Mouse (Mus musculus) cortical plate, adult 2 months (tissue): ENCODE data around the gene Ccdc15. TPM values are rescaled to one million over a fixed set of nuclear protein-coding genes. Genes with fewer than 3 reads are reported as not detected.

Experiments used
- H3K27ac ChIP-seq: fragments of 200-500 bp; 2 replicates; pipeline ENCODE4 v1.5.1; 2012; ENCODE audit warnings: low read length, control low read depth, inconsistent platforms; ENCODE audit not compliant: insufficient read depth
- H3K4me1 ChIP-seq: fragments of 200-500 bp; 2 replicates; pipeline ENCODE4 v1.6.1; 2011; ENCODE audit warnings: low read length; ENCODE audit not compliant: control insufficient read depth, insufficient read depth
- H3K4me3 ChIP-seq: fragments of 200-500 bp; 2 replicates; pipeline ENCODE4 v1.5.1; 2011; ENCODE audit warnings: mild to moderate bottlenecking, low read length, control low read depth; ENCODE audit not compliant: insufficient read depth
- CTCF ChIP-seq: fragments of 200-500 bp; IDR thresholded peaks from 2 replicates; pipeline ENCODE4 v1.5.1; 2011; ENCODE audit warnings: mild to moderate bottlenecking, control low read depth, low read length; ENCODE audit not compliant: insufficient read depth; ENCODE audit errors: extremely low read depth
- POLR2A ChIP-seq: fragments of 200-500 bp; IDR thresholded peaks from 2 replicates; pipeline ENCODE4 v1.6.1; 2011; ENCODE audit warnings: mild to moderate bottlenecking, low read length, control low read depth; ENCODE audit not compliant: insufficient read depth; ENCODE audit errors: extremely low read depth
- polyA plus RNA-seq: library from polyadenylated mRNA; depleted of rRNA; stranded (reverse); fragments of >200 nt; gene quantifications from 2 replicates; pipeline ENCODE4 v1.2.3, GENCODE M21; 2012; rRNA removed

Gene Ccdc15
- polyA plus RNA-seq, 1 experiment = 1.5 TPM

DNA sequence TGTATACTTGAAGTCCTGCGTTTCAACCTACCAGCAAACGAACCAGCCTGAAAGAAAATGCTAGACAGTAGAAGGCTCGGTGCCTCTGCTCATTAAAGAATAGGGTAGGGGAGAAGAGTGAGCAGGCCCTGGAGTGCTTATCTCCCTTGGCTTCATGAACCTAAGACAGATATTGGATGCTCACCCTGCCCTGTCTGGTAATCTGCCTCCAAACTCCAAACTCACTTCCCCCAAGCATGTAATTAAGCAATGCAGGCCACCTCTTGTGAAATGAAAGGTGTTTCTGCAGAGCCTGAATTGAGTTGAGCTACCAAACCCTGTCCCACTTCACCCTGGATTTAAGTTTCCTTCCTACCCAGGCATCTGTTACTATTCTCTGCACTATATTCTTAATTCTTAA is 105.5 kb downstream of the Ccdc15 start:
- no peaks in the 10 kb centered on the region for H3K4me1 ChIP-seq
- no peak overlapping the region for H3K4me3 ChIP-seq
- no peak overlapping the region for H3K27ac ChIP-seq
- TF ChIP-seq CTCF = no peak
- no peak for TF ChIP-seq POLR2A

DNA sequence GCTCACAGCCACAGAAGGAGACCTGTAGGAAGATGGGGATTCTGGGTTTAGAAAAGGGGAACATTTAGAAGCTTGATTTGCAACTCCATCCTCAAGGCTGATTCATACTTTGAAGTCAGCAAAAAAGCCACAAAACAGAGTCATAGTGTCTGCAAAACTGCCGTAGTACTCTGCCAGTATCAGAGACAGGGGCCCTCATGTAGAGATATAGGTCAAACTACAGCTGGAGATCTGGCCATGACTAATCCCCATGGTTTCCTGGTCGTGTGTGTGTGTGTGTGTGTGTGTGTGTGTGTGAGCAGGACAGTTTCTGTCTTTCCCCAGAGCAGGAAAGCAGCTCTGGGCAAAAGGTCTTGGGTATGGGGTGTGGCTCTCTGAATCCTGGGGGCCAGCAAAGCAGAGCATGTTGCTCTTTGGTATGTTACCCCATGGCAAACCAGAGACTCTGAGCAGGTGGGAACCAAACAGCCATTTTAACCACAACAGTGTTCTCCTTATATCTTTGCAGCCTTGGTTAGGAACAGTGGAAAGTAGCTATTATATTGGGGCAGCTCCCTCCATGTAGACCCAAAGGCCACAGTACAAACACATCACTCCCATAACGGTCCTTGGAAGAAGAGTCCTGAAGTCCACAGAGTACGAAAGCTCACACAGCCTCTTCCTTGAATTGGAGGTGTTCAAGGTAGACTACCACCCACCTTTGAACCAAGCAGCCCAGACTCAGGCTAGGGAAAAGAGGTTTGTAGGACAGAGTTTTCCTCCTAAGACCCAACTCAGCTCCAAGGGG is 112.1 kb downstream of the Ccdc15 start:
- no peaks in the 10 kb centered on the region for H3K4me1 ChIP-seq
- no peak overlapping the region for H3K4me3 ChIP-seq
- no peak overlapping the region for H3K27ac ChIP-seq
- TF ChIP-seq POLR2A (no peak), CTCF (no peak)

DNA sequence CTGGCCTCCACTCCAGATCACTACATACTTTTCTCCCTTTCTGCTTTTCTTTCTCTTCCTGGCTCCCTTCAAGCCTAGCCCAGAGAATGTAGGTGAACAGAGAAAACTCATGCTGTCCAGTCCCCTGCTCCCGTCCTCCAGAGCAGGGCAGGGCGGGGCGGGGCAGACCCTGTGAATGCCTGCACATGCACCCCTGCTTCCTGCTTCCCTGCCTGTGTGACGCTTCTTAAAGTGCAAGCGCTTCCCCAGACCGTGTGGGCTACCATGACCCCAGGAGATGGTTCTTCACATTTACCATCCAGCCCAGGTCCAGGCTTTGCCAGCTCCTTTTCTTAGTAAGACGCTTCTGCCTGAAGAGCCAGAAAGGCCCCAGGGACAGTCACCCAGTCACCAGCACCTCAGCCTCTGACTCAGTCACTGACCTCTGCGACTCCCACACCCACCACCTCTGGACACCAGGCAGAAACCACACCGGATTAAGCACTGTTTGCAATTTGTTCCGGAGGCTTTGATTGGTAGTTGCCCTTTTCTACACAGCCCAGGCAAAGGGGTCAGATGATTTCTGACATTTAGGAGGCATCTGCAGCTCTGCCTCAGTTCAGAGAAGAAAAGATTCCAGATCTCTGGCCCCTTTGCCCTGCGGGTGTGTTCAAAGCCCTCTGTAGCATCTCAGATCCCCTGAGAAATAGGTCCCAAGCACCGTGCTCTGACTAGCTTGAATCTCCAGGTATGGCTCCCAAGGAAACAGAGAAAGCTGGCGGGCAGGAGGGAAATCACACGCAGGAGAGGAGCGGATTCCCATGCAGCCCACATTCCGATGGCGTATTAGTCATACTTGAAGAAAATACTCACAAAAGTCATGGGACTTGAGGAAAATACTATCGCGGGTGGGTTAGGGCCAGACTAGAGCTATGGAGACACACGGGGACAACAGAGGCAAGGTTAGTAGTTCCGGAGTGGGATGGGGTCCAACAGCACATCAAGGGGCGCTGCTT is 115.7 kb downstream of the Ccdc15 start:
- no peak overlapping the region for H3K4me3 ChIP-seq
- H3K4me1 ChIP-seq = peaks cover 3% of the 10 kb centered on the region; the same call in 1 of the 2 replicates
- no peak overlapping the region for H3K27ac ChIP-seq
- TF ChIP-seq POLR2A (no peak), CTCF (no peak)

DNA sequence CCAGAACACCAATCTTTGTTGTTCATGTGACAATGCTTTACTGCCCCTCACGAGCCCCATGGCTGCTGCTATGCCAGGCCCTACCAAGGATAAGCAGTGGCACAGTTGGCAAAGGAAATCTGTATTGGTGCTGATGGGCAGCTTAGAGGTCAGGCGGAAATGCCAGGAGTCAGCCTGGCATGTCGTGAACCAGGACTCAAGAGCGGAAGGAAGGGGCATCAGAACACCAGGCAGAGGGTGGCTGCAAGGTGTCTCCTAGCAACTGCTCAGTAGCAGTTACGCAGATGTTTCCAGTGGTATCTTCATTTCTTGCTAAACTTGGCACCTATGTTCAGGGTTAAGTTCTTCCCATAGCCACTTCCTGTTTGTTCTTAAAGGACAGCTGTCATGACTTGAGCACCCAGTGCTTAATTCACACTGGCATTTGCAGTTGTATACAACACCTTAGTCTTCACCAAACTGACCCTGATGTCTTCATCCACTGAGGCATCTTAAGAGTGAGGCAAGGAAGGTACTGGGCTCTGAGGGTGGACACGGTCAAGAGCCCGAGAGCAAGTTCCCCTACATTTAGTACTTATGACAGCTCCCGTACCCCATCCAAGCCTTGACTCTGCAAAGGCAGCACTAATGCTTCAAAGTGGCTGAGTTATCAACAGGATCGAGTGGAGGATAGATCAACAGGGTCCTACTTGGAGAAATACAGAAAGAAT is 117.6 kb downstream of the Ccdc15 start:
- TF ChIP-seq CTCF (no peak), POLR2A (no peak)
- H3K27ac ChIP-seq = no peak overlapping the region

DNA sequence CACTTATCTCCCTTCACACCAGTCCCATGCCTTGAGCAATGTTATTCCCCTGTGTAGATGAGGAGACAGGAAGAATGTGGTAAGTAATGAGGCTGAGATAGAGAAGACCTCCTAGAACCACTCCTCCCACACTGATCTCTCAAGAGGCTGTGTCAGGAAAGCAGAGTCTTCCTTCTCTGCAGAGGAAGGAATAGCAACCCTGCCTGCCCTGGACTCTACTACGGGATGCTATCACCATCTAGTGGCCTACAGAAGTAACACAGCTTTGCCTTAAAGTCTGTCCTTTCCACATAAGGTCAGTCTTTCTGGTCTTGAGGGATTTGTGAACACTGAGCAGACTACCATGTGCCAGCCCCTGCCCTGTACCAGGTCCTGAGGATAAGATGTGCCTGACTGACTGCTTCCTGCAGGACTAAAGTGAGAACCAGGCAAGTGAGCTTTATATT is 118.3 kb downstream of the Ccdc15 start:
- H3K4me3 ChIP-seq = no peak overlapping the region
- no peak overlapping the region for H3K27ac ChIP-seq
- peaks cover 3% of the 10 kb centered on the region; the same call in 1 of the 2 replicates for H3K4me1 ChIP-seq
- TF ChIP-seq CTCF (peak; percentile 97), POLR2A (no peak)

More for the DNA sequence above, 117.6 kb downstream of the Ccdc15 start:
- no peak overlapping the region for H3K4me3 ChIP-seq
- peaks cover 3% of the 10 kb centered on the region; the same call in 1 of the 2 replicates for H3K4me1 ChIP-seq

Other genes starting within 250 kb of the Ccdc15 start
- gene Pknox2, start 201.0 kb downstream of the Ccdc15 start, polyA plus RNA-seq = 80.9 and 84.4 TPM in 2 replicates
- 9.7 and 11.1 TPM in 2 replicates for gene Tmem218, start 140.2 kb downstream of the Ccdc15 start, polyA plus RNA-seq
- gene Slc37a2, start 92.7 kb downstream of the Ccdc15 start, polyA plus RNA-seq = 2.0 and 2.6 TPM in 2 replicates
- 91.0 and 95.7 TPM in 2 replicates for gene Hepacam, start 18.9 kb upstream of the Ccdc15 start, polyA plus RNA-seq
- gene Robo4, start 53.5 kb upstream of the Ccdc15 start, polyA plus RNA-seq = 6.4 and 6.9 TPM in 2 replicates
- gene Robo3, start 84.8 kb upstream of the Ccdc15 start, polyA plus RNA-seq = 66.5 and 71.0 TPM in 2 replicates
- gene Msantd2, start 140.9 kb upstream of the Ccdc15 start, polyA plus RNA-seq = 35.4 and 36.7 TPM in 2 replicates
- gene Esam, start 179.6 kb upstream of the Ccdc15 start, polyA plus RNA-seq = 35.1 and 36.6 TPM in 2 replicates
- gene Vsig2, start 190.8 kb upstream of the Ccdc15 start, polyA plus RNA-seq = 6.6 and 7.6 TPM in 2 replicates
- 2,488 and 2,563 TPM in 2 replicates for gene Nrgn, start 204.5 kb upstream of the Ccdc15 start, polyA plus RNA-seq
- gene Siae, start 207.3 kb upstream of the Ccdc15 start, polyA plus RNA-seq = 22.2 and 24.2 TPM in 2 replicates